Mouse (Mus musculus) adrenal gland, adult 18-20 months (tissue): Measurements from ENCODE around the gene Prkcz. TPM values are rescaled to one million over a fixed set of nuclear protein-coding genes. Genes with fewer than 3 reads are reported as not detected.
A peak's percentile ranks its signal among the peaks of the same experiment; 100 is the strongest.

Experiments
- DNase-seq, 2 experiments: peaks; one replicate each; pipeline ENCODE4 v3.0.0; 2021 to 2022; ENCODE audit warnings: low spot score in 2 of 2
- total RNA-seq, 2 experiments: library from RNA; stranded (reverse); gene quantifications; 1 replicate in 1 of 2; 2 replicates in 1 of 2; pipeline ENCODE4 v1.2.3; 2021

The Prkcz gene
- total RNA-seq, 2 experiments from 2014 or later, result 5.5 to 7.6 TPM

GRCm38 (mm10) chr4:155284521-155285379 lies 76.4 kb downstream of the Prkcz start:
- DNase-seq, result no peak

GRCm38 (mm10) chr4:155283585-155283984 lies 77.6 kb downstream of the Prkcz start:
- no peak for DNase-seq

- no peak for DNase-seq
Measured at GRCm38 (mm10) chr4:155283001-155283503, 78.1 kb downstream of the Prkcz start.

- DNase-seq, result no peak
Measured at GRCm38 (mm10) chr4:155282231-155282630, 78.9 kb downstream of the Prkcz start.

- no peak for DNase-seq
Measured at GRCm38 (mm10) chr4:155281652-155282051, 79.5 kb downstream of the Prkcz start.

GRCm38 (mm10) chr4:155281227-155281626 lies 79.9 kb downstream of the Prkcz start:
- no peak for DNase-seq

GRCm38 (mm10) chr4:155280768-155281121 lies 80.4 kb downstream of the Prkcz start:
- DNase-seq, result no peak

- DNase-seq, result peak in 1 of 2 experiments; percentile 36
Measured at GRCm38 (mm10) chr4:155279926-155280767, 81.0 kb downstream of the Prkcz start.

- DNase-seq, result no peak
Measured at GRCm38 (mm10) chr4:155279054-155279453, 82.1 kb downstream of the Prkcz start.

GRCm38 (mm10) chr4:155277963-155278362 lies 83.2 kb downstream of the Prkcz start:
- DNase-seq, result no peak

GRCm38 (mm10) chr4:155274851-155275250 lies 86.3 kb downstream of the Prkcz start:
- no peak for DNase-seq

GRCm38 (mm10) chr4:155274451-155274850 lies 86.7 kb downstream of the Prkcz start:
- DNase-seq, result no peak

GRCm38 (mm10) chr4:155268382-155268781 lies 92.8 kb downstream of the Prkcz start:
- DNase-seq, result peak; percentile 66 to 71

GRCm38 (mm10) chr4:155267639-155268175 lies 93.5 kb downstream of the Prkcz start:
- no peak for DNase-seq

- no peak for DNase-seq
Measured at GRCm38 (mm10) chr4:155267047-155267543, 94.1 kb downstream of the Prkcz start.

- no peak for DNase-seq
Measured at GRCm38 (mm10) chr4:155264521-155265321, 96.4 kb downstream of the Prkcz start.

GRCm38 (mm10) chr4:155252253-155252652 lies 108.9 kb downstream of the Prkcz start:
- DNase-seq, result no peak

GRCm38 (mm10) chr4:155251147-155251546 lies 110.0 kb downstream of the Prkcz start:
- DNase-seq, result no peak

GRCm38 (mm10) chr4:155250361-155251117 lies 110.6 kb downstream of the Prkcz start:
- DNase-seq, result peak; percentile 35 to 45
